Mouse (Mus musculus) brain, embryonic 18.5 days (tissue): ENCODE measurements at regions not wholly inside any gene's neighbourhood (a gene's known extent, or its start where the extent isn't known, plus 50 kb on each side); places are given as distances from the start of the nearest gene placed in this dataset.
"Not testable (repeated sequence)": the region's sequence is repeated elsewhere in the genome, so short reads cannot be mapped to it uniquely, and the experiment has no call there.

Experiments used
- DNase-seq: peaks from one replicate; pipeline ENCODE4 v3.0.0-alpha.2; 2012; ENCODE audit warnings: low read depth, low spot score

GRCm38 (mm10) chr2:39633041-39633440 is 406.8 kb upstream of the Ppp6c start:
- DNase-seq: no peak

GRCm38 (mm10) chr2:39614221-39614620 is 388.0 kb upstream of the Ppp6c start:
- DNase-seq: no peak

GRCm38 (mm10) chr2:39612809-39613208 is 386.6 kb upstream of the Ppp6c start:
- DNase-seq: no peak

- DNase-seq: peak; percentile 37
These were observed 386.0 kb upstream of the Ppp6c start for GRCm38 (mm10) chr2:39612236-39612635.

DNA sequence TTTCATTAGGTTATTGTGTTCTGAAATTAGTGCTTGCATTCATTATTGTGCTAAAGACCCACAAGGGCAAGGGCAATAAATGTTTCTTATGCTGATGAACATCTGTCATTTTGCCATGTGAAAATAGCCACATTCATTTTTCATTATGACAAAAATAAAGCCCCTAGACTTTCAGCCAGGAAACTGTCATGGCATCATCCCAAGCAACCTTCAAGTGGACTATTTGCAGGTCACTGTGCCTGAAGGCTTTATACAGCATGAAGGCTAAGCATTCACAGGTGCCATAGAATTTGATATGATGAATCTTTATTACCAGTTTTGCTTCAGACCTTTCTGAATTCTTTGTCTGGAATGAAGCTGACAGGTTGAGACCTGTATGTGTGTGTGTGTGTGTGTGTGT is 376.0 kb upstream of the Ppp6c start:
- DNase-seq: no peak

GRCm38 (mm10) chr2:39558193-39558592 is 331.9 kb upstream of the Ppp6c start:
- no peak for DNase-seq

DNA sequence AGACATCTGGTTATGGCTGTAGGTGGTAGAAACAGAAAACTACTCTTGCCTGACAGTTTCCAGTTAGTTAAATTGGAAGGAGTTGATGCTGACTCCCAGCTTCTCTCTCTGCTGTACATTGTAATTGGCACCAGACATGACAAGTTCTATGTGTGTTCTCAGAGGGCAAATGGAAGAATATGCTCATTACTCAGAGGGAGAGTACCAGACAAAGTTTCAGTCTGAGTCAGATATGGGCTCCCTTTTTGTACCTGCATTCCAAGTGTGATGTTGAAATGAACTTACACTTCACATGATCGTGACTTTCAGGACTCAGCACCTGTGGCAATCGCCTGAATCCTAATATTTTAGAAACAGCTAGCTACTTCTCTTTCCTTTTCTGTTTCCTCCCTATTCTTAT is 281.7 kb upstream of the Ppp6c start:
- DNase-seq: no peak

GRCm38 (mm10) chr2:39483208-39483912 is 257.1 kb upstream of the Ppp6c start:
- DNase-seq: no peak

DNA sequence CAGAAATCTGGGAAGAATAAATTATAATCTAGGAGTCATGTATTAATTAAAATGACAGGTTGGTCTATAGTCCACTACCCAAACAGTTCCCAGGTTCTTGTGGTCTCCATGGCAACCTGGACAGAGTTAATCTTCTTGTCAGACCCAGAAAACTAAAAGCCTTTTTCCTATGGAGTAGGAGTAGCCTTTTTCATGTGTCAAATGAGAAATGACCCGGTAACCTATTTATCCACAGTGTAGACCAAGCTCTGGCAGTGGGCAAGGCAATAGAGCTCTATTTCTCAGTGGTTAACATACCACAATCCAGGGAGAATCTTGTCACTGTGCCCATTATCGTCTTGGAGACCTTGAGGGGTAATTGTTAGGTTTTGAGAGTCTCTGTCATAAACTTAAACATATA is 256.4 kb upstream of the Ppp6c start:
- no peak for DNase-seq

- no peak for DNase-seq
These were observed 254.0 kb upstream of the Ppp6c start for GRCm38 (mm10) chr2:39480236-39480635.

DNA sequence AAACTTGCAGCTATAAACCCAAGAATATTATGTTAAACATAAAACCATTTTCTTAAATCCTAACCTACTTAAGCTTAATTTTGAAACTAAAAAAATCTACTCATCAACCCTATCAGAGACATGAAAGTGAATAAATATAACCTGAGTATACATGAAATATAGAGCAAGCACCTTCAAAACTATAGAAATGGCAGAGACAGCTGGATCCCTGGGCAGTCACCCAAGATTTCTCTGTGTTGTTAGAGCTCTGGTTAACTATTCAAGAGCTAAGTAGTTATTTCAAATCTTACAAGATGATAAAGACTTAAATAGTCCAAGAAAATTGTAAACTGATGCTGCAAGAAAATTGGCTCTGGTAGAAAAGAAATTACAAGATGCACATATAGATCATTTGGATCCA is 246.7 kb upstream of the Ppp6c start:
- DNase-seq: not testable (repeated sequence)
